Mouse (Mus musculus) erythroblast, embryonic 14.5 days (primary cell): ENCODE results near the gene Tsr1.

Experiments
- GATA1 ChIP-seq: IDR thresholded peaks from 2 replicates; pipeline ENCODE4 v1.6.1; 2012; ENCODE audit warnings: low read length, inconsistent platforms, mixed read lengths
- TAL1 ChIP-seq: IDR thresholded peaks from 3 replicates; pipeline ENCODE4 v1.6.1; 2012; ENCODE audit warnings: low read length, inconsistent platforms, mixed read lengths

- no peak for TF ChIP-seq GATA1
- TF ChIP-seq TAL1: no peak
These were observed 34.4 kb upstream of the Tsr1 start for GRCm38 (mm10) chr11:74863471-74863870.
